Mouse (Mus musculus) CH12.LX (cell line): Measurements from ENCODE around the gene 1700066M21Rik. TPM values are rescaled to one million over a fixed set of nuclear protein-coding genes. Genes with fewer than 3 reads are reported as not detected.
A peak's percentile ranks its signal among the peaks of the same experiment; 100 is the strongest.

Source experiments
- DNase-seq: peaks from one replicate; pipeline ENCODE4 v3.0.0-alpha.2; 2013; ENCODE audit errors: extremely low read depth
- H3K27ac ChIP-seq: 2 replicates; pipeline ENCODE4 v1.5.1; 2012; ENCODE audit warnings: low read depth, mild to moderate bottlenecking, control low read depth, moderate library complexity; ENCODE audit not compliant: insufficient read depth
- H3K27me3 ChIP-seq: replicated peaks from 2 replicates; pipeline ENCODE3; 2012; ENCODE audit warnings: inconsistent platforms
- H3K36me3 ChIP-seq, 2 experiments: replicated peaks in 1 of 2; 2 replicates each; pipeline versions ENCODE3 to v1.6.1; 2012; ENCODE audit warnings: inconsistent platforms in 1 of 2, low read length in 1 of 2, mild to moderate bottlenecking in 1 of 2, mixed read lengths in 1 of 2, moderate library complexity in 1 of 2; ENCODE audit not compliant: control insufficient read depth in 1 of 2, insufficient read depth in 1 of 2
- H3K4me1 ChIP-seq, 2 experiments: 2 replicates each; pipeline ENCODE4 v1.6.1; 2012; ENCODE audit warnings: inconsistent platforms in 1 of 2, moderate library complexity in 1 of 2; ENCODE audit not compliant: insufficient read depth in 2 of 2, control insufficient read depth in 1 of 2
- H3K4me2 ChIP-seq: 2 replicates; pipeline ENCODE4 v1.6.1; 2012; ENCODE audit warnings: low read depth, mild to moderate bottlenecking, control low read depth; ENCODE audit not compliant: poor library complexity, insufficient read depth, severe bottlenecking
- H3K4me3 ChIP-seq, 3 experiments: fragments of 150-350 bp in 1 of 3; sonication (generic) in 1 of 3; replicated peaks in 1 of 3; 2 replicates each; pipeline versions ENCODE3 to v1.5.1; 2011 to 2012; ENCODE audit warnings: low read depth in 2 of 3, low read length in 2 of 3, mild to moderate bottlenecking in 2 of 3, moderate library complexity in 2 of 3, control low read depth in 1 of 3, improper control_type of control experiment in 1 of 3, inconsistent platforms in 1 of 3, mixed read lengths in 1 of 3; ENCODE audit not compliant: poor library complexity in 1 of 3
- H3K79me2 ChIP-seq: replicated peaks from 2 replicates; pipeline ENCODE4 v1.6.1; 2012; ENCODE audit warnings: mild to moderate bottlenecking, moderate library complexity; ENCODE audit not compliant: control insufficient read depth, poor library complexity, insufficient read depth, severe bottlenecking; ENCODE audit errors: extremely low read depth
- H3K9ac ChIP-seq: 2 replicates; pipeline ENCODE4 v1.6.1; 2012; ENCODE audit warnings: low read depth, mild to moderate bottlenecking, control low read depth, moderate library complexity; ENCODE audit not compliant: insufficient read depth
- H3K9me3 ChIP-seq: replicated peaks from 2 replicates; pipeline ENCODE3; 2012; ENCODE audit warnings: low read length, inconsistent platforms, mixed read lengths
- BHLHE40 ChIP-seq: IDR thresholded peaks from 2 replicates; pipeline ENCODE4 v1.6.1; 2011; ENCODE audit warnings: mild to moderate bottlenecking, low read depth, low read length, improper control_type of control experiment
- CHD2 ChIP-seq: IDR thresholded peaks from 2 replicates; pipeline ENCODE4 v1.6.1; 2011; ENCODE audit warnings: low read length, improper control_type of control experiment
- ELF1 ChIP-seq: IDR thresholded peaks from 2 replicates; pipeline ENCODE4 v1.6.1; 2014; ENCODE audit warnings: low read depth, mild to moderate bottlenecking, inconsistent platforms, low read length, improper control_type of control experiment
- GABPA ChIP-seq: IDR thresholded peaks from 2 replicates; pipeline ENCODE4 v1.6.1; 2012; ENCODE audit warnings: low read depth, low read length, improper control_type of control experiment, inconsistent platforms; ENCODE audit not compliant: insufficient replicate concordance
- HCFC1 ChIP-seq: IDR thresholded peaks from 2 replicates; pipeline ENCODE4 v1.6.1; 2012; ENCODE audit warnings: low read depth, mild to moderate bottlenecking, inconsistent platforms, low read length, improper control_type of control experiment
- JUND ChIP-seq: conservative IDR thresholded peaks from 2 replicates; pipeline ENCODE4 v1.6.1; 2011; ENCODE audit warnings: low read depth, low read length, improper control_type of control experiment
- MAFK ChIP-seq: IDR thresholded peaks from 2 replicates; pipeline ENCODE4 v1.6.1; 2011; ENCODE audit warnings: low read length, improper control_type of control experiment; ENCODE audit not compliant: insufficient replicate concordance
- MAX ChIP-seq: IDR thresholded peaks from 2 replicates; pipeline ENCODE4 v1.6.1; 2011; ENCODE audit warnings: low read length, improper control_type of control experiment
- MEF2A ChIP-seq: IDR thresholded peaks from 2 replicates; pipeline ENCODE4 v1.6.1; 2014; ENCODE audit warnings: low read depth, mild to moderate bottlenecking, inconsistent platforms, low read length, improper control_type of control experiment, borderline replicate concordance
- MXI1 ChIP-seq: IDR thresholded peaks from 2 replicates; pipeline ENCODE4 v1.6.1; 2011; ENCODE audit warnings: mild to moderate bottlenecking, low read depth, low read length, improper control_type of control experiment
- MYC ChIP-seq: IDR thresholded peaks from 2 replicates; pipeline ENCODE4 v1.6.1; 2011; ENCODE audit warnings: low read depth, mild to moderate bottlenecking, improper control_type of control experiment, low read length
- NRF1 ChIP-seq: IDR thresholded peaks from 2 replicates; pipeline ENCODE4 v1.6.1; 2014; ENCODE audit warnings: low read depth, mild to moderate bottlenecking, inconsistent platforms, low read length, improper control_type of control experiment, moderate library complexity
- PAX5 ChIP-seq: IDR thresholded peaks from 2 replicates; pipeline ENCODE4 v1.6.1; 2012; ENCODE audit warnings: low read length, inconsistent platforms, mixed read lengths
- POLR2A ChIP-seq: IDR thresholded peaks from 2 replicates; pipeline ENCODE4 v1.6.1; 2011; ENCODE audit warnings: low read depth, mild to moderate bottlenecking, improper control_type of control experiment, low read length
- POLR2AphosphoS2 ChIP-seq: IDR thresholded peaks from 2 replicates; pipeline ENCODE4 v1.6.1; 2011; ENCODE audit warnings: low read depth, low read length, improper control_type of control experiment
- RCOR1 ChIP-seq: conservative IDR thresholded peaks from 2 replicates; pipeline ENCODE4 v1.6.1; 2012; ENCODE audit warnings: low read depth, mild to moderate bottlenecking, inconsistent platforms, low read length, improper control_type of control experiment
- SIN3A ChIP-seq: IDR thresholded peaks from 2 replicates; pipeline ENCODE4 v1.6.1; 2012; ENCODE audit warnings: low read length, improper control_type of control experiment, inconsistent platforms
- TCF12 ChIP-seq: IDR thresholded peaks from 2 replicates; pipeline ENCODE4 v1.6.1; 2014; ENCODE audit warnings: low read depth, mild to moderate bottlenecking, inconsistent platforms, low read length, improper control_type of control experiment
- USF1 ChIP-seq: IDR thresholded peaks from 2 replicates; pipeline ENCODE4 v1.6.1; 2014; ENCODE audit warnings: low read depth, mild to moderate bottlenecking, inconsistent platforms, low read length, improper control_type of control experiment
- USF2 ChIP-seq: conservative IDR thresholded peaks from 2 replicates; pipeline ENCODE4 v1.6.1; 2011; ENCODE audit warnings: low read depth, low read length, improper control_type of control experiment
- ZKSCAN1 ChIP-seq: IDR thresholded peaks from 2 replicates; pipeline ENCODE4 v1.6.1; 2012; ENCODE audit warnings: low read depth, inconsistent platforms, low read length, improper control_type of control experiment, borderline replicate concordance
- ZMIZ1 ChIP-seq: IDR thresholded peaks from 2 replicates; pipeline ENCODE4 v1.6.1; 2012; ENCODE audit warnings: low read depth, mild to moderate bottlenecking, inconsistent platforms, low read length, improper control_type of control experiment
- dilution Hi-C: fragments of 300-500 bp; cut with MboI; formaldehyde crosslinking; loops from 2 replicates; pipeline ENCODE4 v1.14.3; 2020; ENCODE audit warnings: low sequenced_read_pairs; ENCODE audit not compliant: extremely low pct_unique_long_range_greater_than_20kb, extremely low pct_ligation_motif_present
- in situ Hi-C: fragments of 300-500 bp; cut with MboI; formaldehyde crosslinking; loops from 3 replicates; pipeline ENCODE4 v1.14.3; 2019; ENCODE audit warnings: low sequenced_read_pairs, low pct_ligation_motif_present, low pct_unique_long_range_greater_than_20kb, mixed read lengths
- polyA plus RNA-seq: library from polyadenylated mRNA; unstranded; fragments of >175 nt; gene quantifications from 2 replicates; pipeline ENCODE4 v1.2.1, GENCODE M21; 2012; ENCODE audit warnings: low read depth; ENCODE audit not compliant: insufficient read length
- total RNA-seq, 2 experiments: library from RNA; depleted of rRNA; stranded (reverse); fragments of 300-350 nt in 1 of 2; fragments of >200 nt in 1 of 2; gene quantifications; 2 replicates each; pipeline ENCODE4 v1.2.3; 2012 to 2014

The 1700066M21Rik gene
- total and polyA plus RNA-seq, 3 experiments = 7.0 to 17.4 (median 8.0) TPM

DNA sequence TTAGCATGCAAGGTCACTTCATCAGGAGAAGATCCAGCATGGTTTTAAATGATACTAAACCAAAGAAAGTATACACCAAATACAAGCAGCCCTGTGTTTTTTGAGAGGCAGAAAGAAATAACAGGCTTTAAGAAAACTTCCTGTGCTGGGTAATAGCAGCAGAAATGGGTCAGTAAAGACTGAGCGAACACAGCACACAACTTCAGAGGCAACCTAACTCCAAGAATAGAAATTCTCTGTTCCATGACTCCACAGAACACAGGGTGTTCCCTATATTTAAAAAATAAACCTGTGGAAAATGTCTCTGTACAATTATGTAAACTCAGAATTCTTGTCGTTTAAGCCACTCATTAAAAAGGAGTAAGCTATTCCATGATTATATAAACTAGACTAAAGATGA, 23.5 kb downstream of the 1700066M21Rik start:
- Histone ChIP-seq H3K4me1 (peaks cover 2 to 8% of the 10 kb centered on the region in 2 experiments; a peak in 2 of 4 replicates), H3K27ac (no peak overlapping the region), H3K36me3 (peaks cover 17 to 55% of the 10 kb centered on the region in 2 experiments), H3K27me3 (no peaks in the 10 kb centered on the region), H3K9ac (no peak overlapping the region), H3K4me3 (no peak overlapping the region), H3K4me2 (no peak overlapping the region), H3K9me3 (no peaks in the 10 kb centered on the region), H3K79me2 (peaks cover 10% of the 10 kb centered on the region)
- TF ChIP-seq ELF1 = no peak
- no peak for TF ChIP-seq GABPA
- TF ChIP-seq MAFK = no peak
- TF ChIP-seq TCF12 = no peak
- no peak for TF ChIP-seq ZKSCAN1
- dilution Hi-C loops = no loop called here
- DNase-seq = no peak
- in situ Hi-C loops = no loop called here

DNA sequence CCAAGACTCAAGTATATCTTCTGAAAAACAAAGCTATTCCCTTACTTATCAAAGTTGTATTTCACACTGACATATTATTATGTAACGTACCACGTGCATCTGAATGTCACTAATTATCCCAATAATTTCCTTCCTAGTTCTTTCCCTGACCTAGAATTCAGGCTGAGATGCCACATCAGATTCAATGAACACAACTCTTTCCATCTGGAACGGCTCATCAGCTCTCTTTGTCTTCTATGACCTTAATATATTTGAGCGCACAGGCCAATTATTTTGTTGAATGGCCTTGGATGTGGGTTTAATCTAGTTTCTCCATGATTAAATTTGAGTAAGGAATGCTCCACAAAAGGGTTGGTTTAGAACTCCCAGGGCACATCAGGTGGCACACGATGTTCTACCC, 24.7 kb downstream of the 1700066M21Rik start:
- H3K4me2 ChIP-seq = no peak overlapping the region
- H3K9me3 ChIP-seq = no peaks in the 10 kb centered on the region
- H3K9ac ChIP-seq = no peak overlapping the region
- H3K79me2 ChIP-seq = peaks cover 15% of the 10 kb centered on the region
- H3K27ac ChIP-seq = no peak overlapping the region
- H3K27me3 ChIP-seq = no peaks in the 10 kb centered on the region
- H3K4me3 ChIP-seq = no peak overlapping the region
- dilution Hi-C loops = no loop called here
- TF ChIP-seq ZMIZ1 = no peak
- no peak for TF ChIP-seq RCOR1
- no peak for TF ChIP-seq MEF2A
- TF ChIP-seq MXI1 = no peak
- TF ChIP-seq POLR2A = no peak
- no peak for TF ChIP-seq BHLHE40
- H3K4me1 ChIP-seq = peaks cover 2 to 8% of the 10 kb centered on the region in 2 experiments; a peak in 2 of 4 replicates
- no peak for DNase-seq
- in situ Hi-C loops = no loop called here
- H3K36me3 ChIP-seq = peaks cover 14 to 46% of the 10 kb centered on the region in 2 experiments

DNA sequence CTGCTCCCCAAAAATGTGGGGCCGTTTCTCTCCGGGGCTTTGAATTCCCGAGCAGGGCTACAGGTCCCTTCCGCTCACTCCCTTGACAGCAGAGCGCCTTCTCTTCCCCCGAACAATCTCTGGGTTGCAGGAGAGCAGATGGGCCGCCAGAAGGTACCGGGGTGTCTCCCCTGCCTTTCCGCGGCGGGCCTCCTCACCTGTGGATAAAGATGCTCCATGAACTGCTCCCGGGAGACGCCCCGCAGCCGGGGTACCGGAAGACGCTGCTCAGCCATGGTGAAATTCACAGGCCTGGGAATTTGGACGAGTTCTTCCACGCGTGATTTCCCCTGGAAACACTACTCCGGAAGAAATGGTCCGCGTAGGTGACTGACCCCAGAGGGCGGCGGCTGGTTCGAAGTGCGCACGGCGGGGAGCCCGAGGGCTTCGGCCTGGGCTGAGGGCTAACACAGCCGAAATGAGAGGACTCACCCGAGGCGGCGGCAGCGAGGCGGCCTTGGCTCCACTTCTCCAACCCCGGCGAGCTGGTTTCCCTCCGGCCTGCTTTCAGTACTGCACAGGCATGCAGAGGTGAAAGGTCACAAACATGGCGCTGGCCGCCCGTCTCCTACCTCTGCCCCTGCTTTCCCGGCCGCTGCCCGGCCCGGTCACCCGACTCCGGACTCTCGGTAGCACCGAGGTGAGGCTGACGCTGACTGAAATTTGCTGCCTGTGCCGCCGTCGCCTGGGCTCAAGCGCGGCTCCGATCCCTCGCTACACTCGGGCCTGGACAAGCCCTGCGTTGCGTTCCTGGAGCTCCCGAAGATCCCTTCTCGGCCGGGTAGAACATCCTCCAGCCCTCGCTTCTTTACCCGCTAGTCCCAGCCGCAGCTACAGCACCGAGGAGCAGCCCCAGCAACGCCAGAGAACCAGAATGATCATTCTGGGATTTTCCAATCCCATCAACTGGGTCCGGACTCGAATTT, 29.0 kb downstream of the 1700066M21Rik start, which contains the start of the genes Maip1 and Tyw5:
TSS of gene Maip1 (plus strand) at position 142 of the 965 bp plus-strand sequence.
TSS of gene Tyw5 (minus strand) at position 915 of the 965 bp plus-strand sequence.
- Histone ChIP-seq H3K9ac (peak within 1 kb of the TSS; percentile 82), H3K4me1 (peaks cover 7 to 30% of the 10 kb centered on the region in 2 experiments; a peak in 3 of 4 replicates), H3K79me2 (peaks cover 32% of the 10 kb centered on the region), H3K4me3 (peak within 1 kb of the TSS; percentile 74 to 87 (median 76)), H3K4me2 (peak within 1 kb of the TSS; percentile 79), H3K36me3 (peaks cover 2 to 20% of the 10 kb centered on the region in 2 experiments), H3K9me3 (no peaks in the 10 kb centered on the region), H3K27me3 (no peaks in the 10 kb centered on the region), H3K27ac (peak within 1 kb of the TSS; percentile 77)
- DNase-seq = peak; percentile 77
- dilution Hi-C loops = no loop called here
- in situ Hi-C loops = no loop called here
- TF ChIP-seq TCF12 (peak; percentile 56; the same call in 1 of the 2 replicates), MXI1 (peak; percentile 71; the same call in 1 of the 2 replicates), MYC (0 out of 2 replicates have a peak, but pooled peaks have one; percentile 47), USF1 (no peak), USF2 (no peak), POLR2A (peak; percentile 73), JUND (no peak), HCFC1 (peak; percentile 84), SIN3A (0 out of 2 replicates have a peak, but pooled peaks have one; percentile 75), MAFK (no peak), POLR2AphosphoS2 (no peak), PAX5 (no peak), ELF1 (peak; percentile 72), MAX (peak; percentile 47; the same call in 1 of the 2 replicates), CHD2 (peak; percentile 92), GABPA (no peak), NRF1 (0 out of 2 replicates have a peak, but pooled peaks have one; percentile 18)
